Mouse (Mus musculus) hindbrain, embryonic 12.5 days (tissue): ENCODE results near the gene Gm43064. TPM values are rescaled to one million over a fixed set of nuclear protein-coding genes. Genes with fewer than 3 reads are reported as not detected.
"Not testable (repeated sequence)": the region's sequence is repeated elsewhere in the genome, so short reads cannot be mapped to it uniquely, and the experiment has no call there.

Experiments
- ATAC-seq: fragments of 200-750 bp; cut with Nextera tagmentation; 2 replicates; pipeline ENCODE4 v1.8.0; 2017; ENCODE audit warnings: moderate TSS enrichment; ENCODE audit not compliant: low FRiP score
- H3K27ac ChIP-seq: fragments of 300-500 bp; sonication (generic); 2 replicates; pipeline ENCODE4 v1.5.1; 2016; ENCODE audit warnings: mild to moderate bottlenecking
- H3K27me3 ChIP-seq: fragments of 300-500 bp; sonication (generic); 2 replicates; pipeline ENCODE4 v1.6.1; 2016; ENCODE audit warnings: mild to moderate bottlenecking
- H3K36me3 ChIP-seq: fragments of 300-500 bp; sonication (generic); 2 replicates; pipeline ENCODE4 v1.6.1; 2016; ENCODE audit warnings: mild to moderate bottlenecking
- H3K4me1 ChIP-seq: fragments of 300-500 bp; sonication (generic); 2 replicates; pipeline ENCODE4 v1.6.1; 2016
- H3K4me2 ChIP-seq: fragments of 300-500 bp; sonication (generic); replicated peaks from 2 replicates; pipeline ENCODE4 v1.6.1; 2016; ENCODE audit warnings: mild to moderate bottlenecking
- H3K4me3 ChIP-seq: fragments of 300-500 bp; sonication (generic); 2 replicates; pipeline ENCODE4 v1.5.1; 2016; ENCODE audit warnings: mild to moderate bottlenecking
- H3K9ac ChIP-seq: fragments of 300-500 bp; sonication (generic); 2 replicates; pipeline ENCODE4 v1.6.1; 2016; ENCODE audit warnings: mild to moderate bottlenecking, moderate library complexity
- H3K9me3 ChIP-seq: fragments of 300-500 bp; sonication (generic); replicated peaks from 2 replicates; pipeline ENCODE4 v1.6.1; 2016; ENCODE audit warnings: mild to moderate bottlenecking
- WGBS: fragments of 180-500 bp; shearing (Covaris S2); methylation state at CpG from one replicate; pipeline ENCODE4 v1.1.7; 2016; 5-methylcytosine and 5-hydroxymethylcytosine counted together
- polyA plus RNA-seq: library from polyadenylated mRNA; unstranded; fragments of >200 nt; fragmentation: Nextera tagmentation; extraction: Ambion mirVana; gene quantifications from 2 replicates; pipeline ENCODE4 v1.2.1, GENCODE M21; 2016

Gm43064 gene
- polyA plus RNA-seq, 1 experiment from 2014 or later, result 0.23 TPM

- no peak overlapping the region for H3K9ac ChIP-seq
- no peak overlapping the region for H3K4me3 ChIP-seq
- 68% methylated on average over 7 of the region's 7 CpGs for WGBS
- H3K4me2 ChIP-seq, result no peak overlapping the region
- H3K27ac ChIP-seq, result no peak overlapping the region
- no peaks in the 10 kb centered on the region for H3K27me3 ChIP-seq
- H3K36me3 ChIP-seq, result no peaks in the 10 kb centered on the region
- no peak for ATAC-seq
- peaks cover 18% of the 10 kb centered on the region for H3K4me1 ChIP-seq
- H3K9me3 ChIP-seq, result no peaks in the 10 kb centered on the region
Observed at GRCm38 (mm10) chr3:103787225-103787624, 22.1 kb upstream of the Gm43064 start.

- Histone ChIP-seq H3K4me3 (no peak overlapping the region), H3K4me1 (peaks cover 18% of the 10 kb centered on the region), H3K36me3 (no peaks in the 10 kb centered on the region), H3K9me3 (no peaks in the 10 kb centered on the region), H3K4me2 (peak overlapping the region; percentile 80), H3K27me3 (peaks cover 2% of the 10 kb centered on the region; the same call in 1 of the 2 replicates), H3K27ac (no peak overlapping the region), H3K9ac (no peak overlapping the region)
- no peak for ATAC-seq
- 84% methylated on average over 7 of the region's 7 CpGs for WGBS
Observed at GRCm38 (mm10) chr3:103789096-103789495, 20.3 kb upstream of the Gm43064 start.

- Histone ChIP-seq H3K36me3 (no peaks in the 10 kb centered on the region), H3K4me3 (peak overlapping the region; percentile 96), H3K27ac (no peak overlapping the region; the same call in 1 of the 2 replicates), H3K9me3 (no peaks in the 10 kb centered on the region), H3K9ac (peak overlapping the region; percentile 97), H3K4me1 (peaks cover 18% of the 10 kb centered on the region), H3K27me3 (peaks cover 2% of the 10 kb centered on the region; the same call in 1 of the 2 replicates), H3K4me2 (peak overlapping the region; percentile 80)
- ATAC-seq, result no peak
- 3% methylated on average over 14 of the region's 14 CpGs for WGBS
Observed at GRCm38 (mm10) chr3:103789891-103790345, 19.5 kb upstream of the Gm43064 start.

GRCm38 (mm10) chr3:103790346-103791145 lies 18.8 kb upstream of the Gm43064 start:
- Histone ChIP-seq H3K27me3 (peaks cover 2% of the 10 kb centered on the region; the same call in 1 of the 2 replicates), H3K9ac (peak overlapping the region; percentile 97), H3K36me3 (no peaks in the 10 kb centered on the region), H3K4me3 (peak overlapping the region; percentile 96), H3K27ac (peak overlapping the region; percentile 93), H3K4me2 (peak overlapping the region; percentile 80), H3K4me1 (peaks cover 18% of the 10 kb centered on the region), H3K9me3 (no peaks in the 10 kb centered on the region)
- under 1% methylated on average over 52 of the region's 61 CpGs for WGBS
- peak; percentile 86 for ATAC-seq

- H3K36me3 ChIP-seq, result no peaks in the 10 kb centered on the region
- H3K27me3 ChIP-seq, result peaks cover 2% of the 10 kb centered on the region; the same call in 1 of the 2 replicates
- H3K9me3 ChIP-seq, result no peaks in the 10 kb centered on the region
- peak; percentile 97 for ATAC-seq
- H3K4me1 ChIP-seq, result peaks cover 18% of the 10 kb centered on the region
- peak within 1 kb of the TSS; percentile 93 for H3K27ac ChIP-seq
- WGBS, result 10% methylated on average over 49 of the region's 49 CpGs
- H3K4me3 ChIP-seq, result peak within 1 kb of the TSS; percentile 96
- peak within 1 kb of the TSS; percentile 97 for H3K9ac ChIP-seq
- H3K4me2 ChIP-seq, result peak within 1 kb of the TSS; percentile 80
Observed at GRCm38 (mm10) chr3:103791230-103792110, 17.9 kb upstream of the Gm43064 start, which contains the start of gene Hipk1. Gene Hipk1 (minus strand): TSS chr3:103791563.

GRCm38 (mm10) chr3:103792111-103792406 lies 17.3 kb upstream of the Gm43064 start:
- H3K4me1 ChIP-seq, result peaks cover 18% of the 10 kb centered on the region
- 0 out of 2 replicates have a peak overlapping the region, but pooled peaks have one; percentile 97 for H3K9ac ChIP-seq
- H3K27me3 ChIP-seq, H3K4me3 ChIP-seq, H3K36me3 ChIP-seq, ATAC-seq, H3K27ac ChIP-seq, H3K9me3 ChIP-seq: not testable (repeated sequence)
- H3K4me2 ChIP-seq, result peak overlapping the region; percentile 80; the same call in 1 of the 2 replicates
- 80% methylated on average over 5 of the region's 5 CpGs for whole genome bisulfite sequencing

- Histone ChIP-seq H3K27ac (no peak overlapping the region), H3K9me3 (no peaks in the 10 kb centered on the region), H3K9ac (no peak overlapping the region), H3K27me3 (peaks cover 2% of the 10 kb centered on the region; the same call in 1 of the 2 replicates), H3K4me1 (peaks cover 18% of the 10 kb centered on the region), H3K4me3 (no peak overlapping the region), H3K4me2 (no peak overlapping the region), H3K36me3 (no peaks in the 10 kb centered on the region)
- no peak for ATAC-seq
- WGBS, result 75% methylated on average over 1 of the region's 1 CpGs
Observed at GRCm38 (mm10) chr3:103792566-103792965, 16.8 kb upstream of the Gm43064 start.

- Histone ChIP-seq H3K9ac (no peak overlapping the region), H3K4me1 (peaks cover 4% of the 10 kb centered on the region; the same call in 1 of the 2 replicates), H3K4me3 (no peak overlapping the region), H3K27me3 (peaks cover 2% of the 10 kb centered on the region; the same call in 1 of the 2 replicates), H3K36me3 (no peaks in the 10 kb centered on the region), H3K4me2 (no peak overlapping the region), H3K9me3 (no peaks in the 10 kb centered on the region), H3K27ac (no peak overlapping the region)
- WGBS, result 68% methylated on average over 2 of the region's 2 CpGs
- ATAC-seq, result no peak
Observed at GRCm38 (mm10) chr3:103796389-103796788, 13.0 kb upstream of the Gm43064 start.

GRCm38 (mm10) chr3:103799507-103799906 lies 9.9 kb upstream of the Gm43064 start:
- 78% methylated on average over 2 of the region's 2 CpGs for WGBS
- ATAC-seq, result no peak
- Histone ChIP-seq H3K9me3 (no peaks in the 10 kb centered on the region), H3K27ac (no peak overlapping the region), H3K9ac (no peak overlapping the region), H3K36me3 (peaks cover 25% of the 10 kb centered on the region), H3K27me3 (no peaks in the 10 kb centered on the region), H3K4me3 (no peak overlapping the region), H3K4me1 (no peaks in the 10 kb centered on the region), H3K4me2 (no peak overlapping the region)

GRCm38 (mm10) chr3:103801631-103802531 lies 7.5 kb upstream of the Gm43064 start:
- Histone ChIP-seq H3K9ac (no peak overlapping the region), H3K36me3 (peaks cover 36% of the 10 kb centered on the region), H3K4me1 (no peaks in the 10 kb centered on the region), H3K4me3 (no peak overlapping the region), H3K27ac (peak overlapping the region; percentile 40; the same call in 1 of the 2 replicates), H3K4me2 (no peak overlapping the region), H3K27me3 (no peaks in the 10 kb centered on the region), H3K9me3 (no peaks in the 10 kb centered on the region)
- 73% methylated on average over 10 of the region's 10 CpGs for WGBS
- no peak for ATAC-seq

GRCm38 (mm10) chr3:103802861-103803260 lies 6.5 kb upstream of the Gm43064 start:
- 90% methylated on average over 8 of the region's 8 CpGs for WGBS
- peaks cover 3% of the 10 kb centered on the region for H3K4me1 ChIP-seq
- no peak for ATAC-seq
- H3K9ac ChIP-seq, result no peak overlapping the region; the same call in 1 of the 2 replicates
- H3K36me3 ChIP-seq, result peaks cover 38% of the 10 kb centered on the region
- H3K4me2 ChIP-seq, result no peak overlapping the region
- H3K9me3 ChIP-seq, result no peaks in the 10 kb centered on the region
- H3K27me3 ChIP-seq, result no peaks in the 10 kb centered on the region
- H3K4me3 ChIP-seq, result no peak overlapping the region
- H3K27ac ChIP-seq, result no peak overlapping the region
